Mouse (Mus musculus): ENCODE data around the gene Cdk10.
A peak's percentile ranks its signal among the peaks of the same experiment; 100 is the strongest.

- TF ChIP-seq POLR2A (IDR thresholded peaks at IDR 0.05; ENCODE audit: borderline replicate concordance, extremely low read depth, low read depth, low read length) = no peak
- peak; percentile 64 for TF ChIP-seq CTCF (IDR thresholded peaks at IDR 0.05; ENCODE audit: insufficient read depth, low read length)
These were observed 22.4 kb upstream of the Cdk10 start for GRCm38 (mm10) chr8:123202288-123202687.
